Mouse (Mus musculus): ENCODE data around the gene Gdpd1. TPM values are rescaled to one million over a fixed set of nuclear protein-coding genes. Genes with fewer than 3 reads are reported as not detected.
"Not testable (repeated sequence)": the region's sequence is repeated elsewhere in the genome, so short reads cannot be mapped to it uniquely, and the experiment has no call there.

Gdpd1 gene
- 1 to 10 TPM; 2.7 to 3.3 TPM for total RNA-seq (2021)
- long read RNA-seq, experiment 1, partial matches to known transcripts, result 0 of 2 reads
- long read RNA-seq, experiment 1, other reads (novel, unspliced or antisense), result 0 of 2 reads
- long read RNA-seq, experiment 2, partial matches to known transcripts, result 0 of 4 reads
- long read RNA-seq, experiment 2, other reads (novel, unspliced or antisense), result 1 of 4 reads

- DNase-seq, result peak; percentile 80
Measured at GRCm38 (mm10) chr11:87073866-87074440, at the start of gene Gdpd1. Gene Gdpd1, minus strand, starts transcription at chr11:87074062.

- DNase-seq, result no peak
Measured at GRCm38 (mm10) chr11:87121864-87122263, 48.0 kb upstream of the Gdpd1 start.

GRCm38 (mm10) chr11:87110172-87110909 is 36.5 kb upstream of the Gdpd1 start:
- DNase-seq, result no peak

- DNase-seq, result peak; percentile 17
Measured at GRCm38 (mm10) chr11:87109519-87110171, 35.8 kb upstream of the Gdpd1 start.

- DNase-seq, result peak; percentile 91
Measured at GRCm38 (mm10) chr11:87108755-87109518, 35.1 kb upstream of the Gdpd1 start, which contains the start of gene Ska2. Gene Ska2, plus strand, starts transcription at chr11:87109234.

- no peak for DNase-seq
Measured at GRCm38 (mm10) chr11:87108409-87108754, 34.5 kb upstream of the Gdpd1 start, which contains the start of gene Prr11. Gene Prr11, minus strand, starts transcription at chr11:87108708.

- DNase-seq, result no peak
Measured at GRCm38 (mm10) chr11:87087142-87087541, 13.3 kb upstream of the Gdpd1 start.

- peak; percentile 73 for DNase-seq
Measured at GRCm38 (mm10) chr11:87086290-87086984, 12.6 kb upstream of the Gdpd1 start, which contains the start of gene Smg8. Gene Smg8, minus strand, starts transcription at chr11:87086774.

- no peak for DNase-seq
Measured at GRCm38 (mm10) chr11:87085461-87085860, 11.6 kb upstream of the Gdpd1 start.

- DNase-seq, result no peak
Measured at GRCm38 (mm10) chr11:87083712-87084111, 9.8 kb upstream of the Gdpd1 start.

GRCm38 (mm10) chr11:87073343-87073865 is 458 bp downstream of the Gdpd1 start:
- peak; percentile 60 for DNase-seq

- no peak for DNase-seq
Measured at GRCm38 (mm10) chr11:87062087-87062486, 11.8 kb downstream of the Gdpd1 start.

- DNase-seq, result no peak
Measured at GRCm38 (mm10) chr11:87060410-87060809, 13.5 kb downstream of the Gdpd1 start.

GRCm38 (mm10) chr11:87056286-87056685 is 17.6 kb downstream of the Gdpd1 start:
- no peak for DNase-seq

GRCm38 (mm10) chr11:87048900-87049299 is 25.0 kb downstream of the Gdpd1 start:
- DNase-seq, result not testable (repeated sequence)

- DNase-seq, result no peak
Measured at GRCm38 (mm10) chr11:87046968-87047367, 26.9 kb downstream of the Gdpd1 start.

- DNase-seq, result no peak
Measured at GRCm38 (mm10) chr11:87043052-87043451, 30.8 kb downstream of the Gdpd1 start.

GRCm38 (mm10) chr11:87039307-87039963 is 34.4 kb downstream of the Gdpd1 start:
- DNase-seq, result no peak

GRCm38 (mm10) chr11:87036180-87036579 is 37.7 kb downstream of the Gdpd1 start:
- DNase-seq, result no peak

GRCm38 (mm10) chr11:87028212-87028611 is 45.6 kb downstream of the Gdpd1 start:
- DNase-seq, result no peak

Data from gastrocnemius, postnatal 10 days (tissue).